Mouse (Mus musculus): ENCODE measurements around the gene Zfp652.

The Zfp652 gene

DNA sequence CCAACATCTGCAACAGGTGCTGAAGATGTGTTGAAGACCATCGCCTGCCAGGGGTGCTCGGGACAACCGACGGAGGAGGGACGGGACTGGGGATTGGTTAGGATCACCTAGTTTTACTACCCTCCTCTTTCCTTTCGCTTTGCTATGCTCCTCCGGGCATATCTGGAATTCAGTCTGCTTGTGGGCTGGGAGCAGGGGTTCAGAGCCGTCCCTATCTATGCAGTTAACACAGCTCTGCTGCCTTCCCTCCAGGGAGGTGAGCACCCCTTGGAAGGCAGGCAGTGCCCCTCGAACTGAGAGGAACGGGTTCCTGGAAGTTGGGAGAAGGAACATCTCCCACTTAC, 118.8 kb downstream of the Zfp652 start:
- no peak for DNase-seq (ENCODE audit: low read depth, low spot score)

GRCm38 (mm10) chr11:95831641-95832040, 119.2 kb downstream of the Zfp652 start:
- no peak for DNase-seq (ENCODE audit: low read depth, low spot score)

- DNase-seq (ENCODE audit: low read depth, low spot score) = no peak
Observed at GRCm38 (mm10) chr11:95832129-95833005, 119.9 kb downstream of the Zfp652 start.

DNA sequence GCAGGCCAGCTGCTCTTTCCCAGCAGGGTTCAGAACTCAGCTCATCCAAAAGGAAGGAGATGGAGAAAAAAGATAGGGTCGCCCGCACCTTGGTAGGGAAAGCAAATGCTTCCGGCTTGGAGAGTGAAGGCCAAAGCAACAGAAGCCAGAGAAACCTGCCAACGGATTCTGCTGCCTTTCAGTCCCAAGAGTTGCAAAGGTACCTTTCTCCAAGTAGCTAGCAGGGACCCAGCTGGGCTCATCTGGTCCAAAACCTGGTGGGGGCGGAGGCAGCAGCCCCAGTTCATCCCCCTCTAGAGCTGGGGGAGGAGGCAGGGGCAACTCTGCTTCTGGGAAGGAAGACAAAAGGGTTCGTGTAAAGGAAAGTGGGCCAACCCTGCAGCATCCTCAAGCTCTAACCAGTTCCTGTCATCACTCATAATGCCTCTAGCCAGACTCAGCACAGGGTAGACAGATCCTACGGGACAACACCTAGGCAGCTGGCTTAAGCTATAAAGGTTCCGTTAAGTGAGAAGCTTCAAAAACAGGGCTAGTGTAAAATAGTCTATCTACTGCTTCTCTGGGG, 120.6 kb downstream of the Zfp652 start:
- no peak for DNase-seq (ENCODE audit: low read depth, low spot score)

DNA sequence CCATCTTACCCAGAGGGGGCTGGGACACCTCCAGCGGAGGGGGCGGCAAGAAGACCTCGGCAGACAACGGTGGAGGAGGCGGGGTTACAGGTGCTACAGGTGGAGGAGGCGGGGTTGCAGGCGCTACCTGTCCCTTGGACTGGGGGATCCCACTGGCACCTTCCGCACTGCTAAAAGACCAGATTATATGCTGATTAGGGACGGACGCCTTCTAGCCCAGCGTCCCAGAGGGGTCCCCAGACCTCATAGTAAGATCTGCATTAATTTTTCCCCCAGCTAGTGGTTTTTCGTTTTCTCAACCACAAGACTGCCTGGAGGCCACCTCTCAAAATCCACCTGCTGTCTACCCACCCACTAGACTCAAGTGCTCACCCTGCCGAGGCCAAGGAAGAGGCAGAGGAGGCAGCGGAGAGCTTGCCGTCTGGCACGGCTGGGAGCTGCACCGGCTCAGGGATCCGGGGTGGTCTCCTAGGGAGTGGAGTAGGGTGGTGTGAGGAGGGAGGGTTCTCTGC, 121.2 kb downstream of the Zfp652 start:
- no peak for DNase-seq (ENCODE audit: low read depth, low spot score)

- no peak for DNase-seq (ENCODE audit: low read depth, low spot score)
Observed at GRCm38 (mm10) chr11:95834143-95834667, 121.7 kb downstream of the Zfp652 start.

GRCm38 (mm10) chr11:95834742-95835710, 122.6 kb downstream of the Zfp652 start:
- no peak for DNase-seq (ENCODE audit: low read depth, low spot score)

- DNase-seq (ENCODE audit: low read depth, low spot score) = no peak
Observed at GRCm38 (mm10) chr11:95835832-95836231, 123.4 kb downstream of the Zfp652 start.

DNA sequence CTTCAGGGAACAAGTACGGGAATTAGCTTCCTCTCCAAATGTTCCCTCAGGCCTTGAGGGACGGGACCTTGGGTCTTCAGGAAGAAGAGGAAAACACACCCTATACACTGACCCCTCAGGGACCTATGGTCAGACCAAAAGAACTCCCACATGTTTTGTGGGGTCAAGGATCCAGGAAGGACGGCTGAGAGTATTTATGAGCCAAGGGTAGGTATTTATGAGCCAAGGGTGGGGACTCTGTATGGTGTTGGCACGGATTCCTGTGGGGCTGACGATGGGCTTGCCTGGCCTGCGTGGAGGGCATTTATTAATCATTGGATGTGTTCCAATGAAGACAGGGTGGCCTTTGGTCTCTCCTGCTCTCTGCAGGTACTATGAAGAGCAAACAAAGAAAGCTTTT, 124.0 kb downstream of the Zfp652 start:
- no peak for DNase-seq (ENCODE audit: low read depth, low spot score)

- no peak for DNase-seq (ENCODE audit: low read depth, low spot score)
Observed at GRCm38 (mm10) chr11:95837059-95837458, 124.6 kb downstream of the Zfp652 start, which contains the start of gene Gngt2. Gene Gngt2 (plus strand): TSS chr11:95837216.

GRCm38 (mm10) chr11:95838598-95838997, 126.1 kb downstream of the Zfp652 start:
- DNase-seq (ENCODE audit: low read depth, low spot score) = no peak

DNA sequence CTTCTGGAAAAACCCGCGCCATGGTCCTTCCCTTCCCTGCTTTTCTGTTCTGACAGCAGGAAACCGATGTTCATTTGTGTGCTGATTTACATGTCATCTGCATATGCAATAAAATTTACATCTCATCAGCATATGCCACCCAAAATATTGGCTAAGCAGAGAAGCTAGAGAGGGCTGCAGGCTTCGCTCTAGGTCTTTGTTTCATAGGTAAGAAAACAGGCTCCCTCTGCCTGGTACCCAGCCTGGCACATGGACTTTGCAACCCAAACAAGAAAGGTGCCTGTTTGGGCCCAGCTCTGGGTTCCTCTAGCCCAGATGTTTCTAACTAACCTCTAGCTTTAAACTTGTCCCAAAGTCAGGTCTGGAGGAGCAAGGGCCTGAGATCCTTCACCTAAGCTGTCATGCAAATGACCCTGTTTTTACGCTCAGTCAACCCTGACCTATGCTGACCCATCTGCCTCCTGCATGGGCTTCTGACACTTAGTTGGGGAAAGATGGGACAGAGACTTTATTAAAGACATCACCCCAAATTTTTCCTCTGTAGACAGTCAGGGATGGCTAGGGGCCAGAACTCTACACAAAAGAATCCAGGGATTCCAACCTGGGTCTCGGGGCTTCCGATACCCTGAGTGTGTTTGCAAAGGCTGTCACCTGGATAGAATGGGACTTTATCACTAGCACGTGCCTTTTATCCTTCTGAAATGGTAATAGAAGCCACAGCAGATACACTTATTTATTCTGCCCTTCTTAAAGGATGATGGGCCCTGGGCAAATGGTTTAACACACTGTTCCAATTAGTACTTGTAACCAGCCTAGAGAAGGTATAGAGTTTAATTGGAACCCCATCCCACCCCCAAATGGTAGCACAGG, 126.8 kb downstream of the Zfp652 start:
- no peak for DNase-seq (ENCODE audit: low read depth, low spot score)

GRCm38 (mm10) chr11:95840694-95841497, 128.4 kb downstream of the Zfp652 start:
- no peak for DNase-seq (ENCODE audit: low read depth, low spot score)

- DNase-seq (ENCODE audit: low read depth, low spot score) = no peak
Observed at GRCm38 (mm10) chr11:95841498-95841830, 129.0 kb downstream of the Zfp652 start.

DNA sequence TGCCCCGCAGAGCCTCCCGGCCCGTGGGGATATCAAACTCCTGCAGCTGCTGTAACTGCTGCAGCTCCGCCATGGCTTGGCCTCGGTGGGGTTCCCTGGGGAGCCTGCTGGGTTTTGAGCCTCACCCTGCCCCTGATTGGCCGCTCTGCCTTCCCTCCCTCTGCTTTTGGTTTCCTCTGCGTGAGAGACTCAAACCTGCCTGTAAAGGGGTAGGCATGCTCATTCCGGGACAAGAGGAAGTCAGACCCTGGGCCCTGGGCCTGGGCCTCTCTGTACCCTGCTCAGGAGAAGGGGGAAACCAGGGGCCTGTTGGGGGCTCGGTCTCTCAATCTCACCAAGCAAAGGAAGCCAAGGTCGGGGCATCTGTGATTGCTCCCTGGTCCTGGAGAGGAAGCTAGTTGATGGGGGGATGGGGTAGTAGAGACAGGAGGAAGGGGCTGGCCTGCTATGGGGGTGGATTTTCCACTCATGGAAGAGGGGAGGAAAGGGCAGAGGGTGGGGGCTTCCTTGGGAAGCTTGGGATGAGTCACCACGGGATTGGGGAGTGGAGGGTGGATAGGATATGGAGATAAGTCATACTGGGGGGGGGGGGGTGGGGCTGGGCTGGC, 129.7 kb downstream of the Zfp652 start, which contains the start of gene Abi3:
Gene Abi3 (minus strand): TSS at position 403 of the 608 bp plus-strand sequence.
- no peak for DNase-seq (ENCODE audit: low read depth, low spot score)

- DNase-seq (ENCODE audit: low read depth, low spot score) = no peak
Observed at GRCm38 (mm10) chr11:95842953-95843352, 130.5 kb downstream of the Zfp652 start.

- DNase-seq (ENCODE audit: low read depth, low spot score) = no peak
Observed at GRCm38 (mm10) chr11:95843421-95843950, 131.0 kb downstream of the Zfp652 start.

DNA sequence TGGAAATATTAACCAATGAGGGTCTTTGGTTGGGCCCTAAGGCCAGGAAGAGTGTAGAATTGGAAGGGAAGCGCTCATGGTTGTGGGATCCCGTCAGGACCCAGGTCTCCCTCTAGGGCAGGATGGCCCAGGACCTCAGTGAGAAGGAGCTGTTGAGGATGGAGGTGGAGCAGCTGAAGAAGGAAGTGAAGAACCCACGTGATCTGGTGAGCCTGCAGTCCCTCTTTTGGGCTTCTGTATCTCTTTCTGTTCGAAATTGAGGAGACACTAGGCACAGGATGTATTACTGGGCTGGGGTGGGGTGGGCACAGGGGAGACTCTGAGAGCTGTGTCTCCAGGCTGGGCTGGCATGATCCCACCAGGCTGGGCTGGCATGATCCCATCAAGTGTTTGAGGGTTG, 132.5 kb downstream of the Zfp652 start:
- no peak for DNase-seq (ENCODE audit: low read depth, low spot score)

DNA sequence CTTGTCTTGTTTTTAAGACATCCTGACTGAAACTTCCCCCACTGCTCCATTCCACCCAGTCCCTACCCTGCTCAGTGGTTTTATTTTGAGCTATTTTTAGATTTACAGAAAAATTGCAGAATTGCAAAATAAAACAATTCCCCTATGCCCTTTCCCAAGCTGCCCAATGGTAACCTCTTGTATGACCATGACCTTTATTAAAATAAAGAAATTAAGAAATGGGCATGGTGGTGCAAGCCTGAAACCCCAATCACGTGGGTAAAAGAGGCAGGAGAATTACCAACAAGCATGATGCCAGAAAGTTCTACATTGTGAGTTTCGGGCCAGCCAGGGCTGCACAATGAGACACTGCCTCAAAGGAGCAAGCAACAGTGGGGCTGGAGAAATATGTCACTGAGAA, 138.4 kb downstream of the Zfp652 start:
- no peak for DNase-seq (ENCODE audit: low read depth, low spot score)
